Mouse (Mus musculus) embryonic facial prominence, embryonic 14.5 days (tissue): ENCODE measurements around the gene Gm21773. TPM values are rescaled to one million over a fixed set of nuclear protein-coding genes. Genes with fewer than 3 reads are reported as not detected.
"Not testable (repeated sequence)": the region's sequence is repeated elsewhere in the genome, so short reads cannot be mapped to it uniquely, and the experiment has no call there.

ENCODE experiments used
- ATAC-seq: fragments of 200-750 bp; cut with Nextera tagmentation; 2 replicates; pipeline ENCODE4 v1.8.0; 2017; ENCODE audit warnings: low read depth, moderate number of reproducible peaks, moderate TSS enrichment
- DNase-seq: peaks from one replicate; pipeline ENCODE4 v3.0.0-alpha.2; 2015; ENCODE audit warnings: low spot score
- H3K27ac ChIP-seq: fragments of 300-500 bp; sonication (generic); replicated peaks from 2 replicates; pipeline ENCODE4 v1.5.1; 2014; ENCODE audit warnings: low read depth, mild to moderate bottlenecking, low read length, moderate library complexity
- H3K27me3 ChIP-seq: fragments of 300-500 bp; sonication (generic); replicated peaks from 2 replicates; pipeline ENCODE4 v1.6.1; 2014; ENCODE audit warnings: low read length; ENCODE audit not compliant: control insufficient read depth, insufficient read depth
- H3K36me3 ChIP-seq: fragments of 300-500 bp; sonication (generic); 2 replicates; pipeline ENCODE4 v1.6.1; 2014; ENCODE audit warnings: low read length, mixed read lengths; ENCODE audit not compliant: control insufficient read depth, insufficient read depth
- H3K4me1 ChIP-seq: fragments of 300-500 bp; sonication (generic); 2 replicates; pipeline ENCODE4 v1.6.1; 2014; ENCODE audit warnings: antibody characterized with exemption, low read length; ENCODE audit not compliant: control insufficient read depth, insufficient read depth
- H3K4me2 ChIP-seq: fragments of 300-500 bp; sonication (generic); 2 replicates; pipeline ENCODE4 v1.6.1; 2014; ENCODE audit warnings: low read depth, mild to moderate bottlenecking, low read length, moderate library complexity, mixed read lengths
- H3K4me3 ChIP-seq: fragments of 300-500 bp; sonication (generic); 2 replicates; pipeline ENCODE4 v1.5.1; 2014; ENCODE audit warnings: low read depth, mild to moderate bottlenecking, low read length
- H3K9ac ChIP-seq: fragments of 300-500 bp; sonication (generic); 2 replicates; pipeline ENCODE4 v1.6.1; 2014; ENCODE audit warnings: low read depth, mild to moderate bottlenecking, low read length, moderate library complexity, mixed read lengths
- H3K9me3 ChIP-seq: fragments of 300-500 bp; sonication (generic); 2 replicates; pipeline ENCODE4 v1.6.1; 2016; ENCODE audit warnings: low read length; ENCODE audit not compliant: control insufficient read depth
- WGBS: fragments of 180-500 bp; shearing (Covaris S2); extraction: QIAGEN DNeasy Blood & Tissue Kit; methylation state at CpG from one replicate; pipeline ENCODE4 v1.1.7; 2014; 5-methylcytosine and 5-hydroxymethylcytosine counted together
- polyA plus RNA-seq: library from polyadenylated mRNA; unstranded; fragments of >200 nt; fragmentation: Nextera tagmentation; extraction: Ambion mirVana; gene quantifications from 2 replicates; pipeline ENCODE4 v1.2.1, GENCODE M21; 2014

Gm21773 gene
- not detected in 2 replicates for polyA plus RNA-seq

GRCm38 (mm10) chrY:25309260-25309659 lies at the start of gene Gm21773:
Gene Gm21773 (minus strand): TSS chrY:25309360.
- not testable (repeated sequence) for H3K36me3 ChIP-seq, H3K27me3 ChIP-seq, DNase-seq, H3K4me3 ChIP-seq, H3K4me1 ChIP-seq, H3K9me3 ChIP-seq, ATAC-seq, H3K4me2 ChIP-seq, H3K27ac ChIP-seq, H3K9ac ChIP-seq
- WGBS: no CpG with 5 or more reads among the region's 2 CpGs
